Mouse (Mus musculus) lung, postnatal 0 days (tissue): ENCODE data around the gene Kdelc2. TPM values are rescaled to one million over a fixed set of nuclear protein-coding genes. Genes with fewer than 3 reads are reported as not detected.

ENCODE experiments used
- ATAC-seq: fragments of 200-750 bp; cut with Nextera tagmentation; 2 replicates; pipeline ENCODE4 v1.8.0; 2017; ENCODE audit warnings: moderate library complexity
- DNase-seq: peaks from one replicate; pipeline ENCODE4 v3.0.0-alpha.2; 2016; ENCODE audit warnings: low spot score
- H3K27ac ChIP-seq: fragments of 300-500 bp; sonication (generic); 2 replicates; pipeline ENCODE4 v1.5.1; 2014; ENCODE audit warnings: antibody characterized with exemption, mild to moderate bottlenecking, low read length, mixed read lengths
- H3K27me3 ChIP-seq: fragments of 300-500 bp; sonication (generic); replicated peaks from 2 replicates; pipeline ENCODE4 v1.6.1; 2014; ENCODE audit warnings: low read length, mixed read lengths; ENCODE audit not compliant: insufficient read depth
- H3K36me3 ChIP-seq: fragments of 300-500 bp; sonication (generic); 2 replicates; pipeline ENCODE4 v1.6.1; 2014; ENCODE audit warnings: low read length, mixed read lengths; ENCODE audit not compliant: insufficient read depth
- H3K4me1 ChIP-seq: fragments of 300-500 bp; sonication (generic); 2 replicates; pipeline ENCODE4 v1.6.1; 2014; ENCODE audit warnings: antibody characterized with exemption, low read depth, low read length, mixed read lengths; ENCODE audit not compliant: insufficient read depth
- H3K4me2 ChIP-seq: fragments of 300-500 bp; sonication (generic); replicated peaks from 2 replicates; pipeline ENCODE4 v1.6.1; 2014; ENCODE audit warnings: low read depth, mild to moderate bottlenecking, low read length, moderate library complexity, mixed read lengths
- H3K4me3 ChIP-seq: fragments of 300-500 bp; sonication (generic); 2 replicates; pipeline ENCODE4 v1.5.1; 2014; ENCODE audit warnings: low read depth, low read length
- H3K9ac ChIP-seq: fragments of 300-500 bp; sonication (generic); replicated peaks from 2 replicates; pipeline ENCODE4 v1.6.1; 2014; ENCODE audit warnings: low read depth, mild to moderate bottlenecking
- H3K9me3 ChIP-seq: fragments of 300-500 bp; sonication (generic); 2 replicates; pipeline ENCODE4 v1.6.1; 2016; ENCODE audit warnings: low read length, mixed read lengths
- CTCF ChIP-seq: IDR thresholded peaks from 2 replicates; pipeline ENCODE4 v1.5.1; 2016; ENCODE audit warnings: antibody characterized with exemption, mild to moderate bottlenecking
- EP300 ChIP-seq: IDR thresholded peaks from 2 replicates; pipeline ENCODE4 v1.6.1; 2016; ENCODE audit warnings: antibody characterized with exemption, mild to moderate bottlenecking, control low read depth
- WGBS: fragments of 180-500 bp; shearing (Covaris S2); extraction: QIAGEN DNeasy Blood & Tissue Kit; methylation state at CpG from one replicate; pipeline ENCODE4 v1.1.7; 2014; 5-methylcytosine and 5-hydroxymethylcytosine counted together
- polyA plus RNA-seq: library from polyadenylated mRNA; unstranded; fragments of >200 nt; fragmentation: Nextera tagmentation; extraction: Ambion mirVana; gene quantifications from 2 replicates; pipeline ENCODE4 v1.2.1, GENCODE M21; 2015

Kdelc2 gene
- polyA plus RNA-seq = 30.2 and 37.3 TPM in 2 replicates

DNA sequence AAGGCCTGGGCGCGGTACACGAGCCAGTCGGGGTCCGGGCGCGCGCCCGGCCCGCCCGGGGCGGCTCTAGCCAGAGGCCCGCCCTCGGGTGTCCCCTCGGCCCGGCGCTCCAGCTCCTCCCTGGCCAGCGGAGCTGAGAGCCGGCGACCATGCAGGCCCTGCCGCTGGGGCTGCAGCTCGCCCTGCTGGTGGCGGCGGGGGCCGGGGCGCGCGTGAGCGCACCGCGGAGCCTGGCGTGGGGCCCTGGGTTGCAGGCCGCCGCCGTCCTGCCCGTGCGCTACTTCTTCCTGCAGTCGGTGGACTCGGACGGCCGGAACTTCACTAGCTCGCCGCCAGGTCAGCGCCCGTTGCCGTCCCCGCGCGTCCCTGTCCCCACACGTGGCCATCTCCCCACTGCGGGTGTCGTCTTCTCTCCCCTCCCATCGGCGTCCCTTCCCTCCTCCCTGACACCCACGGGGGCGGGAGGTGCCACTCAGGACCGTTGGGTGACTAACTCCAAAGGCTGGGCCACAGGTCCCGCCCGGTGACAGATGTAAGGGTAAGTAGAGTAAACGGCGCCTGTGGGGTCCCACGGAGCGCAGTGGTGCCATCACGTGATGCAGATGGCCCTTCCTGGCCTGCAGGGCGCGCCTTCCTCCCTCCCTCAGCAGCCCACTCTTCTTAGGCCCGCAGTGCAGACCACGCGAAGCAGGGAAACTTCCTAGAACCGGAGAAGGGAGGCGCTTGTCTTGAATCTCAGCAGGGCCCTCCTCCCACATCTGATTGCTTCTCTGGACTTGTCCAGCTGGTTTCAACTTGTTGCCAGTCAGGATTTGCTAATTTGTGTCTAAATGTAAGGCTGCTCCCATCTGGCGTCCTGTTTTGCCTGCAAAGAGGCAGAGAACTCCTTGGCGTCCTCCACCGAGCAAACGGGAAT, at the start of gene Kdelc2:
Gene Kdelc2 (plus strand): TSS at position 75 of the 916 bp plus-strand sequence.
- DNase-seq = peak; percentile 98
- Histone ChIP-seq H3K9ac (peak within 1 kb of the TSS; percentile 89), H3K4me1 (peaks cover 5% of the 10 kb centered on the region), H3K4me3 (peak within 1 kb of the TSS; percentile 82), H3K36me3 (no peaks in the 10 kb centered on the region), H3K27me3 (no peaks in the 10 kb centered on the region), H3K4me2 (peak within 1 kb of the TSS; percentile 89), H3K9me3 (no peaks in the 10 kb centered on the region), H3K27ac (peak within 1 kb of the TSS; percentile 98)
- TF ChIP-seq EP300 = peak; percentile 62
- peak; percentile 58 for TF ChIP-seq CTCF
- 0% methylated on average over 57 of the region's 75 CpGs for WGBS
- peak; percentile 92 for ATAC-seq

DNA sequence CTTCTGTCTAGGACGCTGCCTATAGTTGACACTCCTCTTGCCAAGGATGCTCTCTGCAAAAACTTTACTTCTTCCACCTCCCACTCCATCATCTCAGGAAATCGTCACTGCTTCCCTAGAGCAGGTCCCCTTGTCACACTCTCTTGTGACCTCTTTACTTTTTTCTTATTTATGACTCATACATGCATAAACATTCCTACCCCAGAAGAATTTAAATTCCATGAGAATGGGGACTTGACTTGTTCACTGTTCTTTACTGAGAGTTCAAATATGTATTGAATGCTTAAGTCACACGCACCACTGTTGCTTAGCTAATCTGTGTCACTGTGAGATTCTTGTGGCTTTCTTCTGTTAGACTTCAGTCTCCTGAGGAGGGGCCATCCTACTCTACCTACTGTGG, 48.7 kb upstream of the Kdelc2 start:
- no peak overlapping the region for H3K4me3 ChIP-seq
- H3K27ac ChIP-seq = no peak overlapping the region
- 58% methylated on average over 3 of the region's 3 CpGs for WGBS
- no peaks in the 10 kb centered on the region for H3K27me3 ChIP-seq
- no peak overlapping the region for H3K4me2 ChIP-seq
- no peaks in the 10 kb centered on the region for H3K9me3 ChIP-seq
- no peaks in the 10 kb centered on the region for H3K4me1 ChIP-seq
- ATAC-seq = peak; percentile 87
- peak; percentile 92 for TF ChIP-seq EP300
- no peak for TF ChIP-seq CTCF
- no peaks in the 10 kb centered on the region for H3K36me3 ChIP-seq
- no peak overlapping the region for H3K9ac ChIP-seq
- DNase-seq = peak; percentile 68

- Histone ChIP-seq H3K9me3 (no peaks in the 10 kb centered on the region), H3K9ac (no peak overlapping the region), H3K4me2 (no peak overlapping the region), H3K36me3 (no peaks in the 10 kb centered on the region), H3K27ac (no peak overlapping the region), H3K4me3 (no peak overlapping the region), H3K27me3 (no peaks in the 10 kb centered on the region), H3K4me1 (no peaks in the 10 kb centered on the region)
- TF ChIP-seq CTCF (no peak), EP300 (no peak)
- ATAC-seq = no peak
- DNase-seq = no peak
- 68% methylated on average over 7 of the region's 7 CpGs for WGBS
Measured at GRCm38 (mm10) chr9:53339603-53340002, 44.2 kb upstream of the Kdelc2 start.

GRCm38 (mm10) chr9:53340328-53340916, 43.4 kb upstream of the Kdelc2 start:
- peak overlapping the region; percentile 56 for H3K9ac ChIP-seq
- H3K4me1 ChIP-seq = no peaks in the 10 kb centered on the region
- DNase-seq = peak; percentile 73
- TF ChIP-seq CTCF = no peak
- peak; percentile 69 for TF ChIP-seq EP300
- H3K27ac ChIP-seq = peak overlapping the region; percentile 91
- H3K36me3 ChIP-seq = no peaks in the 10 kb centered on the region
- WGBS = 27% methylated on average over 17 of the region's 17 CpGs
- H3K9me3 ChIP-seq = no peaks in the 10 kb centered on the region
- ATAC-seq = peak; percentile 73
- H3K27me3 ChIP-seq = no peaks in the 10 kb centered on the region
- H3K4me2 ChIP-seq = peak overlapping the region; percentile 64
- peak overlapping the region; percentile 56 for H3K4me3 ChIP-seq

GRCm38 (mm10) chr9:53340969-53341368, 42.9 kb upstream of the Kdelc2 start:
- DNase-seq = peak; percentile 76
- peak; percentile 76 for ATAC-seq
- Histone ChIP-seq H3K4me1 (no peaks in the 10 kb centered on the region), H3K27me3 (no peaks in the 10 kb centered on the region), H3K9me3 (no peaks in the 10 kb centered on the region), H3K4me3 (peak overlapping the region; percentile 56), H3K4me2 (peak overlapping the region; percentile 64), H3K36me3 (no peaks in the 10 kb centered on the region), H3K27ac (peak overlapping the region; percentile 91), H3K9ac (peak overlapping the region; percentile 56)
- no peak for TF ChIP-seq CTCF
- no peak; the same call in 1 of the 2 replicates for TF ChIP-seq EP300
- WGBS = 3% methylated on average over 14 of the region's 14 CpGs

DNA sequence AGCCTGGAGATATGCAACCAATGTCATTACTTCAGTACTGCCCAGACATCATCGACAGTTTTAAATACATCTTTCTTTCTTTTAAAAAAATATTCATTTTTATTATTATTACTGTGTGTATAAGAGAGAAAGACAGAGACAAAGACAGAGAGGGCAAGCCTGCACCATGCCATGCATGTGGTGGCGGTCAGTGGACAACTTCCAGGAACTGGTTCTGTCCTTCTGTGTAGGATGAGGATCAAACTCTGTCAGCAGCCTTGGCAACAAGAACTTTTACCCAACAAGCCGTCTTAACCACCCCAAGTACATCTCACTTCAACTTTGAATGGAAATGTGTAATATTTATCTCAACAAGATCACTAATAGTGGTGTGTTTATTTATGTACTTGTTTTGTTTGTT, 41.8 kb upstream of the Kdelc2 start:
- H3K27ac ChIP-seq = peak overlapping the region; percentile 91
- no peaks in the 10 kb centered on the region for H3K9me3 ChIP-seq
- no peak for DNase-seq
- TF ChIP-seq EP300 = no peak
- no peak for TF ChIP-seq CTCF
- ATAC-seq = no peak
- H3K4me3 ChIP-seq = peak overlapping the region; percentile 56
- peak overlapping the region; percentile 64 for H3K4me2 ChIP-seq
- H3K36me3 ChIP-seq = no peaks in the 10 kb centered on the region
- H3K9ac ChIP-seq = 0 out of 2 replicates have a peak overlapping the region, but pooled peaks have one; percentile 56
- WGBS = 55% methylated on average over 3 of the region's 3 CpGs
- no peaks in the 10 kb centered on the region for H3K4me1 ChIP-seq
- H3K27me3 ChIP-seq = no peaks in the 10 kb centered on the region
